Mouse (Mus musculus): ENCODE data around the gene Rasgrp2.

GRCm38 (mm10) chr19:6381238-6381637 lies 17.9 kb upstream of the Rasgrp2 start:
- no peak for TF ChIP-seq CTCF (IDR thresholded peaks at IDR 0.05 in 2 of 3, conservative IDR thresholded peaks at IDR 0.05 in 1 of 3; ENCODE audit: control insufficient read depth in 1 of 3, insufficient read depth in 1 of 3, low read depth in 2 of 3, low read length in 3 of 3, poor library complexity in 1 of 3, severe bottlenecking in 1 of 3)
- TF ChIP-seq MAZ (IDR thresholded peaks at IDR 0.05; ENCODE audit: low read depth, low read length), result no peak
- no peak for TF ChIP-seq POLR2A (IDR thresholded peaks at IDR 0.05; ENCODE audit: control insufficient read depth in 1 of 2, insufficient read depth in 1 of 2, low read depth in 1 of 2, low read length in 2 of 2, poor library complexity in 1 of 2)
- no peak for TF ChIP-seq TBP (IDR thresholded peaks at IDR 0.05; ENCODE audit: low read depth, low read length)
